Mouse (Mus musculus): Measurements from ENCODE around the gene Syngr1.

DNA sequence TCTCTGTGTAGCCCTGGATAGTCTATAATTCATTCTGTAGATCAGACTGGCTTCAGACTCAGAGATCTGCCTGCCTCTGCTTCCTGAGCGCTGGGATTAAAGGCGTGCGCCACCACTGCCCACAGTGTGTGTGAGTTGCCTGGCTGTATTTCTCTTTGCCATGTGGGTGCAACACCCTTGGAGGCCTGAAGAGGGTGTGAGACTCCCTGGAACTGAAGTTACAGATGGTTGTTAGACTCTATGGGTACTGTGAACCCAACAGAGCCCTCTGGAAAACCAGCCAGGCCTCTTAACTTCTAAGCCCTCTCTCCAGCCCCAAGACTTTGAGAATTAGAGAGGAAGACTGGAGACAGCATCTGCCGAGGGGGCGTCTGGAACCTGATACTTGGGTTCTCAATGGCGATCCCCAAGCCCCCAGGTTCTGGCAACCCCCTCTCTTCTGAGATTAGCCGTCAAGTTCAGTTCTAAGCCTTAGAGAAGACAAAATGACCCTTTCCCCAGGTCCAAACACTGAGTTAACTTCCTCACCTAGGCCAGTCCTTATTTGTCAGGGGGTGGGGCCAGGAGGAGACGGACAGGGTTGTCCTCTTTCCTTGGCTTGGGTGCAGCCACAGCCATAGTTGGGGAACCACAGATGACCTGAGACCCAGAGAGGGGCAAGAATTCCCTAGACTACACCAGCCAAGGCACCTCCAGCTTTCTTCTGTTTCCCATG, 30.6 kb upstream of the Syngr1 start:
- no peak for TF ChIP-seq FLI1 (IDR thresholded peaks at IDR 0.05; ENCODE audit: low read length)
- no peak for TF ChIP-seq GATA1 (IDR thresholded peaks at IDR 0.05; ENCODE audit: borderline replicate concordance, low read length)

Measured in megakaryocyte, embryonic 14.5 days (primary cell).